Mouse (Mus musculus): ENCODE results near the gene Slc25a39. TPM values are rescaled to one million over a fixed set of nuclear protein-coding genes. Genes with fewer than 3 reads are reported as not detected.

Gene Slc25a39
- polyA plus RNA-seq, 1 experiment from 2014 or later = 283 TPM

GRCm38 (mm10) chr11:102405544-102406285 lies 2.0 kb downstream of the Slc25a39 start:
- H3K27ac ChIP-seq (ENCODE audit: low read depth, low read length) = peak overlapping the region; percentile 98; the same call in 1 of the 2 replicates
- peak overlapping the region; percentile 94 for H3K4me2 ChIP-seq
- 84% methylated on average over 11 of the region's 11 CpGs for WGBS
- no peaks in the 10 kb centered on the region for H3K9me3 ChIP-seq (ENCODE audit: control insufficient read depth, low read length)
- peak; percentile 30 for DNase-seq (ENCODE audit: low spot score)
- H3K36me3 ChIP-seq (ENCODE audit: control insufficient read depth, insufficient read depth, low read length) = peaks cover 19% of the 10 kb centered on the region
- peaks cover 15% of the 10 kb centered on the region for H3K27me3 ChIP-seq (replicated peaks; ENCODE audit: control insufficient read depth, insufficient read depth, low read length)
- H3K9ac ChIP-seq (ENCODE audit: low read depth, low read length) = peak overlapping the region; percentile 74
- no peak for ATAC-seq (replicated peaks; ENCODE audit: low FRiP score)
- peaks cover 25% of the 10 kb centered on the region for H3K4me1 ChIP-seq (replicated peaks; ENCODE audit: control insufficient read depth, insufficient read depth, low read length)
- H3K4me3 ChIP-seq (ENCODE audit: low read depth, low read length) = peak overlapping the region; percentile 67

DNA sequence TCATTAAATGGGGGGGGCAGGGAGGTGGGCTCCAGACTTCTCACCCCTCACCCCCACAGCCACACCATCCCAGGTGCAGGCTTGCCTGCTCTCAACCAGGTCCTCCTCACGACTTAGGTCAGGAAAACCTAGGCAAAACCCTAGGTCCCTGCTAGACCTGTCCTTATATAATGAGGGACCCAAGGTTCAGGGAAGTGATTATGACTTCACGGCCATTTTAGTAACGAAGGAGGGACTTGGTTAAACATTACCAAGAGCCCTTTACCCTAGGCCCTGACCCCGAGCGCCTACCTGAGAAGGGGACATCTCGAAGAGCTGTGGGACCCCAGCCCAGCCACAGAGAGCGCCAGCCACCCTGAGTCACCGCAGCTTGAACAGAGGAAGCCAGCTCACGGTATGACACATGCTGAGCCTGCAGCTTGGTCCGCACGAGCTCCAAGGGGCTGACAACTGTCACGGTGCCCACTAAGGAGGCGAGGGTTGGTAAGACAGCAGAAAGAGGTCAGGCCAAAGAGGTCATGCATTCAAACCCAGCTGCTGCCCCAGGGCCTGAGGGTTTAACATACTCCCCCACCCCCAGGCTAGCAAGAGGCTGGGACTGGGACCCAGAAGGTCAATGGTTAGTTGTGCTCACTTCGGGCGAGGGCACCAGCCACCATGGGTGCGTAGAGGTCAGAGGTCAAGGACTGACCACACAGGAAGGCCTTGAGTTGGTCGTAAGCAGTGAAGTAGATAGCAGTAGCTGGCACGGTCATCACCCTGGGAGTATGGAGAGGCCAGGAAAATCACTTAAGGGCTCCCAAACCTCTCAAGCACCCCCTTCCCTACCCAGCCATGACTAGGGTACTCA lies 3.4 kb downstream of the Slc25a39 start:
- H3K4me3 ChIP-seq (ENCODE audit: low read depth, low read length) = peak overlapping the region; percentile 20; the same call in 1 of the 2 replicates
- peaks cover 23% of the 10 kb centered on the region for H3K4me1 ChIP-seq (replicated peaks; ENCODE audit: control insufficient read depth, insufficient read depth, low read length)
- 80% methylated on average over 18 of the region's 18 CpGs for WGBS
- ATAC-seq (replicated peaks; ENCODE audit: low FRiP score) = no peak
- peaks cover 19% of the 10 kb centered on the region for H3K36me3 ChIP-seq (ENCODE audit: control insufficient read depth, insufficient read depth, low read length)
- DNase-seq (ENCODE audit: low spot score) = peak; percentile 29
- peaks cover 29% of the 10 kb centered on the region for H3K27me3 ChIP-seq (replicated peaks; ENCODE audit: control insufficient read depth, insufficient read depth, low read length)
- no peaks in the 10 kb centered on the region for H3K9me3 ChIP-seq (ENCODE audit: control insufficient read depth, low read length)
- H3K9ac ChIP-seq (ENCODE audit: low read depth, low read length) = no peak overlapping the region
- H3K27ac ChIP-seq (ENCODE audit: low read depth, low read length) = no peak overlapping the region
- H3K4me2 ChIP-seq = peak overlapping the region; percentile 94

DNA sequence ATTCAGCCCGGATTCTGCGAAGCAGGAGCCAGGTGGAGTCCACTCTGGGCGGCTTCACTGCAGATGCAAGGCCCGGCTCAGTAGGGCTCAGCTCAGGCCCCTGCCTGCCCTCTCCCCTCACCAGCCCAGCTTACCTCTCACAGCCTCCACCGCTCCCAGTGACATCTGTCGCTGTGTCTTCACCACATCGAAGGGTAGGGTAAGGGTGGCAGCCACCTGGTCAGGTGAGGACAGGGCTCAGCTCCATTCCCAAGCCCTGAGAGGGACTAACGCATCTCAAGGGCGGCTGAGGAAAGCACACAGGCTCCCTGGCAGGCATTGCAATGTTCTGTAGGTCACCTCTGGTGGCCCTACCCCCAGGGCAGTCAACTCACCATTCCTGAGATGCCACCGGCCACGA lies 4.1 kb downstream of the Slc25a39 start:
- 92% methylated on average over 11 of the region's 11 CpGs for WGBS
- DNase-seq (ENCODE audit: low spot score) (no peak), ATAC-seq (replicated peaks; ENCODE audit: low FRiP score) (no peak)
- Histone ChIP-seq H3K27me3 (replicated peaks; ENCODE audit: control insufficient read depth, insufficient read depth, low read length) (peaks cover 36% of the 10 kb centered on the region), H3K4me1 (replicated peaks; ENCODE audit: control insufficient read depth, insufficient read depth, low read length) (peaks cover 18% of the 10 kb centered on the region), H3K4me3 (ENCODE audit: low read depth, low read length) (no peak overlapping the region), H3K36me3 (ENCODE audit: control insufficient read depth, insufficient read depth, low read length) (peaks cover 19% of the 10 kb centered on the region), H3K4me2 (no peak overlapping the region), H3K9me3 (ENCODE audit: control insufficient read depth, low read length) (no peaks in the 10 kb centered on the region), H3K9ac (ENCODE audit: low read depth, low read length) (no peak overlapping the region), H3K27ac (ENCODE audit: low read depth, low read length) (no peak overlapping the region)

DNA sequence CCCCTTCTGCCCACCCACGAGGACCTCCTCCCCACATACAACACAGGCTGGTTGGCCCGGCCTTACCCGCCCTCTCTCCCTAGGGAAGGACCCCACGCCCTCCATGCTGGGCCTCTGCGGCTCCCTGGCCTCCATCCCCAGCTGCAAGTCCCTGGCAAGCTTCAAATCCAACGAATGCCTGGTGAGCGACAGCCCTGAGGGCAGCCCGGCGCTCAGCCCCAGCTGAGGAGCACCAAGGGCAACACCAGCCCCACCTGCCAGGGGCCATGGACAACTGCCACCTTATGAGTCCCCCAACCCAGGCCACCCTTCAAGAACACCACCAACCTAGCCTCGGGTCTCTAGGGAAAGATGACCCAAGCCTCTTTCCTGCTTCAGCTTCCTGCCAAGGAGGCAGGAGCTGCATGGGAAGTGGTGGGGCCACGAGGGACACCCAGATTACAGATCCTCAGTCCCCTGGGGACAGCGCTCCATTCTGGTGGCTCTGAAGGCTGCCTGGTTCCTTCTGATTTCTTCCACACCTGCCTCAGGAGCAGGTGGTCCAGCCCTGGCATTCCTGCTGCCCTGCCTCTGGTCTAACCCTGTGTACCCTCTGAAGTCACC lies 5.7 kb downstream of the Slc25a39 start:
- DNase-seq (ENCODE audit: low spot score) = no peak
- no peak for ATAC-seq (replicated peaks; ENCODE audit: low FRiP score)
- Histone ChIP-seq H3K9me3 (ENCODE audit: control insufficient read depth, low read length) (no peaks in the 10 kb centered on the region), H3K36me3 (ENCODE audit: control insufficient read depth, insufficient read depth, low read length) (peaks cover 19% of the 10 kb centered on the region), H3K9ac (ENCODE audit: low read depth, low read length) (no peak overlapping the region; the same call in 1 of the 2 replicates), H3K27me3 (replicated peaks; ENCODE audit: control insufficient read depth, insufficient read depth, low read length) (peaks cover 52% of the 10 kb centered on the region), H3K4me1 (replicated peaks; ENCODE audit: control insufficient read depth, insufficient read depth, low read length) (peaks cover 18% of the 10 kb centered on the region), H3K27ac (ENCODE audit: low read depth, low read length) (no peak overlapping the region), H3K4me3 (ENCODE audit: low read depth, low read length) (no peak overlapping the region), H3K4me2 (no peak overlapping the region)
- WGBS = 71% methylated on average over 12 of the region's 12 CpGs

DNA sequence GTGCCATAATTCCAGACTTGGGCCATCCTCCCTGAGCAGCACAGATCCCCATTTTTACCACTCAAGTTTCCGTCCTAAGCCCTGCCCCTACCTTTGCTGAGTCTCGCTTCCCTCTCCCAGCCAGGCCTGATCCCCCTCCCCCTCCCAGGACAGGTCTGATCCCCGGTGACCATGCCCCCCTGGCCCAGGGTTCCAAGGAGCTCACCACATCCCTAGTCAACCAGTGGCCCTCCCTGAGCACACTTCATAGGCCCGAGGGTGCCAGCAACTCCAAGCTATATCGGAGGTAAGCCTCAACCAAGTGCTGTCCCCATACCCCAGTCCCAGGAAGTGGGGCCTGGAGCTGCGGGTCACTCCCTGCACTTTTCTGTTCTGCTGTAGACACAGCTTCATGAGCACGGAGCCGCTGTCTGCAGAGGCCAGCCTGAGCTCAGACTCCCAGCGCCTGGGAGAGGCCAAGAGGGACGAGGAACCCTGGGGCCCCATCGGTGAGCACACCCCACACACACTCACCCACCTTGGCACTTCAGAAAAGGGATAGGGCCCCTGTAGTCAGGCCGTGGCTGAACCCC lies 7.1 kb downstream of the Slc25a39 start:
- no peak for ATAC-seq (replicated peaks; ENCODE audit: low FRiP score)
- H3K4me3 ChIP-seq (ENCODE audit: low read depth, low read length) = no peak overlapping the region

GRCm38 (mm10) chr11:102399610-102400072 lies 8.1 kb downstream of the Slc25a39 start:
- peaks cover 7% of the 10 kb centered on the region for H3K4me1 ChIP-seq (replicated peaks; ENCODE audit: control insufficient read depth, insufficient read depth, low read length)
- H3K9me3 ChIP-seq (ENCODE audit: control insufficient read depth, low read length) = no peaks in the 10 kb centered on the region
- H3K27ac ChIP-seq (ENCODE audit: low read depth, low read length) = no peak overlapping the region
- DNase-seq (ENCODE audit: low spot score) (no peak), ATAC-seq (replicated peaks; ENCODE audit: low FRiP score) (no peak)
- H3K27me3 ChIP-seq (replicated peaks; ENCODE audit: control insufficient read depth, insufficient read depth, low read length) = peaks cover 67% of the 10 kb centered on the region
- peak overlapping the region; percentile 23; the same call in 1 of the 2 replicates for H3K4me3 ChIP-seq (ENCODE audit: low read depth, low read length)
- H3K36me3 ChIP-seq (ENCODE audit: control insufficient read depth, insufficient read depth, low read length) = peaks cover 16% of the 10 kb centered on the region
- 3% methylated on average over 34 of the region's 34 CpGs for WGBS
- peak overlapping the region; percentile 34; the same call in 1 of the 2 replicates for H3K9ac ChIP-seq (ENCODE audit: low read depth, low read length)
- peak overlapping the region; percentile 54 for H3K4me2 ChIP-seq

More for the DNA sequence above, 7.1 kb downstream of the Slc25a39 start:
- no peak for DNase-seq (ENCODE audit: low spot score)
- Histone ChIP-seq H3K9me3 (ENCODE audit: control insufficient read depth, low read length) (no peaks in the 10 kb centered on the region), H3K4me1 (replicated peaks; ENCODE audit: control insufficient read depth, insufficient read depth, low read length) (peaks cover 15% of the 10 kb centered on the region), H3K27me3 (replicated peaks; ENCODE audit: control insufficient read depth, insufficient read depth, low read length) (peaks cover 60% of the 10 kb centered on the region), H3K36me3 (ENCODE audit: control insufficient read depth, insufficient read depth, low read length) (peaks cover 19% of the 10 kb centered on the region), H3K4me2 (no peak overlapping the region), H3K9ac (ENCODE audit: low read depth, low read length) (no peak overlapping the region), H3K27ac (ENCODE audit: low read depth, low read length) (no peak overlapping the region)
- WGBS = 24% methylated on average over 12 of the region's 12 CpGs

DNA sequence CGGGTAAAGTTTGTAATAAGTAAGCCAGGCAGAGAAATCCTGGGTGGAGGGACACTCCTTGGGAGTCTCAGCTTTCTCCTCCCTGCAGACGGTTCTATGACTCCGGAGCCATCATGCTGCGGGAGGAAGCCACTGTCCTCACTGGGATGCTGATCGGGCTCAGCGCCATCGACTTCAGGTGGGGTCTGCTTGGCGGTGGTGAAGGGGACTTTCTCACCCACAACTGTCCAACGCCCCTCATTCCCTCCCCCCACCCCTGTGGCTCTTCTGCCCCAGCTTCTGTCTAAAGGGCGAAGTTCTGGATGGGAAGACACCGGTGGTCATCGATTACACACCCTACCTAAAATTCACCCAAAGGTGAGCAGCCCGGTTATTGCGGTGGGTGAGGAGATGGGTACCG lies 8.6 kb downstream of the Slc25a39 start:
- DNase-seq (ENCODE audit: low spot score) = no peak
- H3K4me3 ChIP-seq (ENCODE audit: low read depth, low read length) = no peak overlapping the region
- no peak overlapping the region for H3K27ac ChIP-seq (ENCODE audit: low read depth, low read length)
- no peak overlapping the region for H3K4me2 ChIP-seq
- H3K4me1 ChIP-seq (replicated peaks; ENCODE audit: control insufficient read depth, insufficient read depth, low read length) = peaks cover 5% of the 10 kb centered on the region
- WGBS = 23% methylated on average over 15 of the region's 15 CpGs
- H3K9ac ChIP-seq (ENCODE audit: low read depth, low read length) = no peak overlapping the region
- H3K9me3 ChIP-seq (ENCODE audit: control insufficient read depth, low read length) = no peaks in the 10 kb centered on the region
- H3K27me3 ChIP-seq (replicated peaks; ENCODE audit: control insufficient read depth, insufficient read depth, low read length) = peaks cover 73% of the 10 kb centered on the region
- ATAC-seq (replicated peaks; ENCODE audit: low FRiP score) = no peak
- H3K36me3 ChIP-seq (ENCODE audit: control insufficient read depth, insufficient read depth, low read length) = peaks cover 11% of the 10 kb centered on the region

All from liver, embryonic 11.5 days (tissue).